Mouse (Mus musculus): ENCODE measurements around the gene Taf3. TPM values are rescaled to one million over a fixed set of nuclear protein-coding genes. Genes with fewer than 3 reads are reported as not detected.

The Taf3 gene
- total and polyA plus RNA-seq, 3 experiments, result 3.1 to 13.4 (median 6.0) TPM

DNA sequence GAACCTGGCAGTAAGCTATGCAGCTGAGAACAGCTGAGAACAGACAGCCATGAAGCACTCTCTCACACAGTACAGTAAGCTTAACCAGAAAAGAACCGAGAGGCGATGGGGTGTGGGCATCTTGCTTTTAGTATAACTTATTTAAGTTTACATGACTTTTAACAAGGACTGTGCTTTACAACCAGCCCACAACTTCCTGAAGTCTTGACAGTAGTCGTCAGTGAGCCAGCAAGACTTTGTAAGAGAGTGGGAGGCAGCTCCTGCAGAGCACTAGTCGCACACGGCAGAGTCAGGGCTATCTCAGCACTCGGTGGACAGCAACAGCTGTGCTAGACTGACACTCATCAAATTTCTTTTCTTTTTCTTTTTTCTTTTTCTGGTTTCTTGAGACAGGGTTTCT lies 24.1 kb downstream of the Taf3 start:
- Histone ChIP-seq H3K4me3 (replicated peaks in 1 of 3; ENCODE audit: low read depth in 2 of 3, low read length in 2 of 3, poor library complexity in 1 of 3) (no peak overlapping the region), H3K36me3 (replicated peaks in 1 of 2; ENCODE audit: control insufficient read depth in 1 of 2, insufficient read depth in 1 of 2, low read length in 1 of 2) (peaks cover 0 to 36% of the 10 kb centered on the region in 2 experiments), H3K4me2 (ENCODE audit: insufficient read depth, low read depth, poor library complexity, severe bottlenecking) (no peak overlapping the region), H3K27ac (ENCODE audit: insufficient read depth, low read depth) (no peak overlapping the region), H3K27me3 (replicated peaks) (no peaks in the 10 kb centered on the region), H3K4me1 (ENCODE audit: control insufficient read depth in 1 of 2, insufficient read depth in 2 of 2) (no peaks in the 10 kb centered on the region), H3K79me2 (replicated peaks; ENCODE audit: control insufficient read depth, extremely low read depth, insufficient read depth, poor library complexity, severe bottlenecking) (no peaks in the 10 kb centered on the region; the same call in 1 of the 2 replicates), H3K9me3 (replicated peaks; ENCODE audit: low read length) (no peaks in the 10 kb centered on the region), H3K9ac (ENCODE audit: insufficient read depth, low read depth) (no peak overlapping the region)
- DNase-seq (ENCODE audit: extremely low read depth), result no peak
- dilution Hi-C loops (cut with MboI; ENCODE audit: extremely low pct_ligation_motif_present, extremely low pct_unique_long_range_greater_than_20kb, low sequenced_read_pairs), result no loop called here
- TF ChIP-seq IRF4 (IDR thresholded peaks at IDR 0.05; ENCODE audit: low read depth, low read length) (no peak), POLR2AphosphoS2 (IDR thresholded peaks at IDR 0.05; ENCODE audit: low read depth, low read length) (no peak), ZNF384 (IDR thresholded peaks at IDR 0.05; ENCODE audit: low read depth, low read length) (no peak), NELFE (IDR thresholded peaks at IDR 0.05; ENCODE audit: low read depth, low read length) (no peak), SIN3A (IDR thresholded peaks at IDR 0.05; ENCODE audit: low read length) (no peak), JUND (conservative IDR thresholded peaks at IDR 0.05; ENCODE audit: low read depth, low read length) (no peak), MAZ (IDR thresholded peaks at IDR 0.05; ENCODE audit: low read depth, low read length) (no peak), BHLHE40 (IDR thresholded peaks at IDR 0.05; ENCODE audit: low read depth, low read length) (no peak), USF1 (IDR thresholded peaks at IDR 0.05; ENCODE audit: low read depth, low read length) (no peak), GABPA (IDR thresholded peaks at IDR 0.05; ENCODE audit: insufficient replicate concordance, low read depth, low read length) (no peak), PAX5 (IDR thresholded peaks at IDR 0.05; ENCODE audit: low read length) (no peak), ZKSCAN1 (IDR thresholded peaks at IDR 0.05; ENCODE audit: borderline replicate concordance, low read depth, low read length) (no peak), JUN (IDR thresholded peaks at IDR 0.05; ENCODE audit: insufficient read depth, low read depth, low read length) (no peak), SMC3 (IDR thresholded peaks at IDR 0.05; ENCODE audit: low read depth, low read length) (no peak), MYC (IDR thresholded peaks at IDR 0.05; ENCODE audit: low read depth, low read length) (no peak), NRF1 (IDR thresholded peaks at IDR 0.05; ENCODE audit: low read depth, low read length) (no peak), CHD1 (IDR thresholded peaks at IDR 0.05; ENCODE audit: low read depth, low read length) (no peak), EP300 (IDR thresholded peaks at IDR 0.05; ENCODE audit: low read length) (no peak)
- in situ Hi-C loops (cut with MboI; ENCODE audit: low pct_ligation_motif_present, low pct_unique_long_range_greater_than_20kb, low sequenced_read_pairs), result no loop called here

DNA sequence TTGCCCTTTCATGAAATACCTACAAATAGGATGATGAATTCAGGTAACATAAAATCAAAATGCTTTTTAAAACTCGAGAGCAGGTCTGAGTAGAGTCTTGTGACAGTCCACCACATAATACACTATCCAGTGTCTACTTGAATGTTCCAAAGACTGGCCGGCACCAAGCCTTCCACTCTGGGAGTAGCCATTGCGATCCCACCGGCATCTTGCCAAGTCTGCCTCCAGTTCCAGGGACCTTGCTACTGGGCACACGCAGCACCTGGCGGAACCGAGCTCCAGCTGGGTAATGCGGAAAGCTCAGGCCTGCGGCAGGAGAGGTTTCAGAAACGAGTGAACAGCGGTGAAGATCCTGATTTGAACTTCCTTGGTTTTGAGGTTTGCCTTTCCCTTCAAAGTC lies 27.1 kb downstream of the Taf3 start:
- no peak overlapping the region for H3K4me3 ChIP-seq (replicated peaks in 1 of 3; ENCODE audit: low read depth in 2 of 3, low read length in 2 of 3, poor library complexity in 1 of 3)
- H3K9me3 ChIP-seq (replicated peaks; ENCODE audit: low read length), result no peaks in the 10 kb centered on the region
- in situ Hi-C loops (cut with MboI; ENCODE audit: low pct_ligation_motif_present, low pct_unique_long_range_greater_than_20kb, low sequenced_read_pairs), result no loop called here
- H3K4me2 ChIP-seq (ENCODE audit: insufficient read depth, low read depth, poor library complexity, severe bottlenecking), result no peak overlapping the region
- peaks cover 0 to 29% of the 10 kb centered on the region in 2 experiments for H3K36me3 ChIP-seq (replicated peaks in 1 of 2; ENCODE audit: control insufficient read depth in 1 of 2, insufficient read depth in 1 of 2, low read length in 1 of 2)
- no peaks in the 10 kb centered on the region for H3K4me1 ChIP-seq (ENCODE audit: control insufficient read depth in 1 of 2, insufficient read depth in 2 of 2)
- no peaks in the 10 kb centered on the region; the same call in 1 of the 2 replicates for H3K79me2 ChIP-seq (replicated peaks; ENCODE audit: control insufficient read depth, extremely low read depth, insufficient read depth, poor library complexity, severe bottlenecking)
- DNase-seq (ENCODE audit: extremely low read depth), result no peak
- no peak overlapping the region for H3K27ac ChIP-seq (ENCODE audit: insufficient read depth, low read depth)
- no peaks in the 10 kb centered on the region for H3K27me3 ChIP-seq (replicated peaks)
- TF ChIP-seq CHD2 (IDR thresholded peaks at IDR 0.05; ENCODE audit: low read length), result no peak
- TF ChIP-seq POLR2A (IDR thresholded peaks at IDR 0.05; ENCODE audit: low read depth, low read length), result no peak
- no peak for TF ChIP-seq ZC3H11A (IDR thresholded peaks at IDR 0.05; ENCODE audit: low read depth, low read length)
- no peak for TF ChIP-seq MAFK (IDR thresholded peaks at IDR 0.05; ENCODE audit: insufficient replicate concordance, low read length)
- TF ChIP-seq MAZ (IDR thresholded peaks at IDR 0.05; ENCODE audit: low read depth, low read length), result no peak
- TF ChIP-seq ELF1 (IDR thresholded peaks at IDR 0.05; ENCODE audit: low read depth, low read length), result no peak
- no peak for TF ChIP-seq ZNF384 (IDR thresholded peaks at IDR 0.05; ENCODE audit: low read depth, low read length)
- no peak for TF ChIP-seq JUND (conservative IDR thresholded peaks at IDR 0.05; ENCODE audit: low read depth, low read length)
- no peak for TF ChIP-seq NELFE (IDR thresholded peaks at IDR 0.05; ENCODE audit: low read depth, low read length)
- no peak for TF ChIP-seq ETS1 (conservative IDR thresholded peaks at IDR 0.05; ENCODE audit: low read depth, low read length)
- no peak for TF ChIP-seq TCF12 (IDR thresholded peaks at IDR 0.05; ENCODE audit: low read depth, low read length)
- no peak for TF ChIP-seq SMC3 (IDR thresholded peaks at IDR 0.05; ENCODE audit: low read depth, low read length)
- no peak overlapping the region for H3K9ac ChIP-seq (ENCODE audit: insufficient read depth, low read depth)
- dilution Hi-C loops (cut with MboI; ENCODE audit: extremely low pct_ligation_motif_present, extremely low pct_unique_long_range_greater_than_20kb, low sequenced_read_pairs), result no loop called here
